Mouse (Mus musculus) cerebellum, postnatal 4 days (tissue): ENCODE results near the gene Cdk5r1.
"Not testable (repeated sequence)": the region's sequence is repeated elsewhere in the genome, so short reads cannot be mapped to it uniquely, and the experiment has no call there.

Source experiments
- DNase-seq, 2 experiments: peaks; one replicate each; pipeline ENCODE4 v3.0.0; 2022; ENCODE audit warnings: low spot score in 2 of 2, mixed read lengths in 1 of 2

Cdk5r1 gene

DNA sequence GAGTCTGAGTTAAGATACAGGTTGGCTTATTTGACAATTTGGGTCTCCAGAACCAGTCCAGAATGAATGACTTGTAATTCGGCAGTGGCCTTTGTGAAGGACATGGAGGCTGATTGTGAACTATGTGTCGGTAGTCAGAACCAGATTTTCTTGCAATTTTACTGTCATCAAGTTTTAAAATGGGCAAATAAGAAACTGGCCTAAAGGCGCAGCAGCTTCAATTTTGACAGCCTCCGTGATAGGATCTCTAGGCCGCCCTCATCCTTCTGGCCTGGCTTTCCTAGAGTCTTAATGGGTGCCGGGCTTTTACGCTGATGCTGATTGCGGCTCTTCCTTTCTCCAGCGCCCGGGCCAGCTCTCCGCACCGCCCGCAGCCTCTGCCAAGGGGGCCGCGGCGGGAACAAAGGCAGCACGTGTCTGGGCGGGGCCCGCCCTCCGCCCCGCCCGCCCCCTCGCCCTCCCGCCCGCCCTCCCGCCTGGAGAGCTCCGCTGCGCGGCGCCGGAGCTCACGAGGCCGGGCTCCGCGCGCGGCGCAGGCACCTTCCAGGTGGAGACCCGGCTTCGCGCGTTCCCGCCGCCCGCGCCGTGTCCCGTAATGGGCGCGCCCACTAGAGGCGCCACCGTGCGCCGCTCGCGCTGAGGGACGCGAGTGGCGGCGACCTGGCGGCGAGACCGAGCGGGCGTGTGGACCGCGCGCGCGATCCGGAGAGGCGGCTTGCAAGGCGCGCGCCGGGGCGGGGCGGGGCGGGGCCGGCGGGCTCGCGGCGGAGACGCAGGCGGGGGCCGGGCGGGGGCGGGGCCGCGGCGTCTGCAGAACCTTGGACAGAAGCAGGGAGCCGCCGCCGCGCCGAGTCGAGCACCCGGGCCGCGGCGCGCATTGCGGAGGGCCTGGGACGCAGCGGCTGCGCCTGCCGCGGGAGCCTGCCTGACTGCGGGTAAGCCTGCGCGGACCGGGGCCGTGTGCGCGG lies at the start of gene Cdk5r1:
Gene Cdk5r1 (plus strand): TSS at position 802 of the 968 bp plus-strand sequence.
- DNase-seq, result peak; percentile 79 to 97

DNA sequence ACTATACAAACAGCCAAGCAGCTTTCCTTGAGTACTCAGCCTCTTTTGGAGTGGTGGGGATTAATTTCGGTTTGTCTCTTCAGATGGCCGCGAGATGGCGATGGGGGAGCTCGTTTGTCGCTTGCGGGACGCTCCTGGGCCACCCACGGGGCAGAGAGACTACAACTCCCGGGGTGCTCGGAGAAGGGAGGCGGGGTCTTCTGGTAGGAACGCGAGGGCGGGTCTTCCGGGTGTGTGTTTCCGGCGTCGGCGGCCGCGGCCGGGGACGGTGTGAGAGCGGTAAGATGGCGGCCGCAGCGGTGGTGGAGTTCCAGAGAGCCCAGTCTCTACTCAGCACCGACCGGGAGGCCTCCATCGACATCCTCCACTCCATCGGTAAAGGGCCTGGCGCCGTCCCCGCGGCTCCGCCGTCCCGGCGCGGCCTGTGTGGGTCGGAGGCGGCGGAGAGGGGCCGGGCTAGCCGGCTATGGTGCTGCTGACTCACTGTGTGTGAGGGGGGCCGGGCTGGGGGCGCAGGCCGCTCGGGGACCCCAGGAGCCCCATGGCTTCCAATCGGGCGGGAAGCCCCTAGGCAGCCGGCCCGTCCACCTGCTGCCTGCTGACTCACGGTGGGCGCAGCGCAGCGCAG lies 48.3 kb upstream of the Cdk5r1 start, which contains the start of gene Psmd11:
Gene Psmd11 (plus strand): TSS at position 235 of the 628 bp plus-strand sequence.
- peak; percentile 92 to 95 for DNase-seq

DNA sequence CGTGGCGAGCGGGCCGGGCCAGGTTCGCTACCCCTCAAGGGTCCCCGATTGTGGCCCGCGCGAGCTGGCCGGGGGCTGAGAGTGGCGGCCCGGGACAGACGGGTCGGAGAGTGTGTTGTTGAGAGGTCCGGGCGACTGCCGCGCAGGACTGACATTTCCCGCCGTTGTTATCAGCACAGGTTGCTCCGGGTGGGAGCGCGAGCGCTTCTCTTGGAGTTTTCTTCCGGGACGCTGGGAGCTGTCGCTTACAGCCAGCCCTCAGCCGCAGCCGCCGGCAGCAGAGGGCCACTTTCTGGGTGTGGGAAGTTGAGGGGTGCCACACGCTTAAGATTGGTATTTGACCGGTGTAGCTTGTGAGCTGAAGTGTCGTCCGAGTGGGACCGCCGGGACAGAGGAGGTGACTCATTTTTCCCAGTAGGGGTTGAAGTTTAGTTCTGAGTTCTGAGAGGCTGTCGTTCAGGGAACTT lies 47.8 kb upstream of the Cdk5r1 start:
- peak in 1 of 2 experiments; percentile 34 for DNase-seq

DNA sequence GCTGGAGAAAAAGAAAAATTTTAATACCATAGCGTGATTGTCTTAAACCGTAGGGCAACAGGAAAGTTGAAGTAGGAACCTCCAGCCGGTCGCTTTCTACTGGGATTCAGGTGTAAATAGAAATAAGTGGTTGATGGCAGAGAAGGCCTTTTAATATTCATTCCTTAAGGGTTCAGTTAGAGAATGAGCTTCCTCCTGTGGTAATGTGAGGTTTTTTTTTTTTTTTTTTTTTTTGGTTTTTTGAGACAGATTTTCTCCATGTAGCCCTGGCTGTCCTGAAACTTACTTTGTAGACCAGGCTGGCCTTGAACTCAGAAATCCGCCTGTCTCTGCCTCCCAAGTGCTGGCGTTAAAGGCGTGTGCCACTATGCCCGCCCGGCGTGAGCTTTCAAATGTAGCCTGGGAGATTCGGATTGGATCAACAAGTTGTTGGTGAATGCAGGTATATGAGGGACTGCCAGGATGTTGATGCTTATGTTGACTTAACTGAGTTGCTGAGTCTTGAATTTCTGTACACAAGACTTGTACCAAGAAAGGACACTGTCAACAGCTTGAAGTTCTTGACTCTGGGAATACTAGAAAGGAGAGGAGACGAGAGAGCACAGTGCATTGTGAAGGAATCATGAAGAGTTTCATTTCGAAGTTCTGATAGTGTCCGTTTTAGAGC lies 47.2 kb upstream of the Cdk5r1 start:
- no peak for DNase-seq

DNA sequence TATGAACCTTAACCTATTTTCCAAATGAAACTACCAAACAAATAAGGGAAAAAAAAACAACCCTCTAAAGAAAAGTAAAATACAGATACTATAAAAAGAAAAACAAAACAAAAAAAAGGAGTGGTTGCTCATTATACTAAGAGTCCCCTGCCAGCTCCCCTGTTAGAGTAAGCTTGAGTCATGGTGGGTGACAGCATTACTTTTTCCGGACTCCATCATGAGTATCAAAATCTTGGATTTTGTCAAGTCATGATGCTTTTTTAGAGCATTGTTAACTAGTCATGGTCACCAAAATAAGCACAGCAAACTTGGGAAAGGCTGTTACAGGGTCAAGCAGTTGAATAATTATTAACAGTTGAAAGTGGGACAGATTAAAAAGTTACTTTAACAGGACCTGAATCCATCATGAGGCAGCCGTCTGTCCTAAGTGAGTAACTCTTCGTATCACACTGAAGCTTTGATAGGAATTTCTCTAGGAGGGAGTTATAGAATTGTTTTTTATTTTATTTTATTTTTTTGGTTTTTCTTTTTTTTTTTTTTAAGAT lies 46.4 kb upstream of the Cdk5r1 start:
- no peak for DNase-seq

DNA sequence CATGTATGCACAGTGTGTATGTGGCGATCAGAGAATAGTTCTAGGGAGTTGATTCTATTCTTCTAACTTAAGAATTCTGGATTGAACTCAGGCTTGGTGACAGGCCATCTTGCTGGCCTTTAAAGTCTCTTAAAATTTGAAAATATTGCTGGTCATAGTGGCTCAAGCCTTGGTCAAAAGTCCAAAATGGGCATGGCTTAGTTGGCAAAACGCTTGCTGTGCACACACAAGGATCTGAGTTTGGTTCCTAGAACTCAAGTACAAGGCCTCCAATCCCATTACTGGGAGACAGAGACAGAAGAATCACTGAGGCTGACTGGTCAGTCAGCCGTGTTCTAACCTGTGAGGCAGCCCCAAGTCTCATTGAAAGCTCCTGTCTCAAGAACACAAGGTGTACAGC lies 29.9 kb upstream of the Cdk5r1 start:
- DNase-seq, result no peak

DNA sequence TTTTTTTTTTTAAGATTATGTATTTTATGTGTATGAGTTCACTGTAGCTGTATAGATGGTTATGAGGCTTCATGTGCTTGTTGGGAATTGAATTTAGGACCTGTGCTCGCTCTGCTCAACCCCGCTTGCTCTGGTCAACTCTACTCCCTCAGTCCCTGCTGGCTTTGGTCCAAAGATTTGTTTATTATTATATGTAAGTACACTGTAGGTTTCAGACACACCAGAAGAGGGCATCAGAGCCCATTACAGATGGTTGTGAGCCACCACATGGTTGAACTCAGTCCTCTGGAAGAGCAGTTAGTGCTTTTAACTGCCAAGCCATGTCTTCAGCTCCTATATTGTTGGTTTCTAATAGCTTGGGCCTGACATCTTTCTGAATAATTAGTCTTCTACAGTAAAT lies 27.0 kb upstream of the Cdk5r1 start:
- DNase-seq, result no peak

DNA sequence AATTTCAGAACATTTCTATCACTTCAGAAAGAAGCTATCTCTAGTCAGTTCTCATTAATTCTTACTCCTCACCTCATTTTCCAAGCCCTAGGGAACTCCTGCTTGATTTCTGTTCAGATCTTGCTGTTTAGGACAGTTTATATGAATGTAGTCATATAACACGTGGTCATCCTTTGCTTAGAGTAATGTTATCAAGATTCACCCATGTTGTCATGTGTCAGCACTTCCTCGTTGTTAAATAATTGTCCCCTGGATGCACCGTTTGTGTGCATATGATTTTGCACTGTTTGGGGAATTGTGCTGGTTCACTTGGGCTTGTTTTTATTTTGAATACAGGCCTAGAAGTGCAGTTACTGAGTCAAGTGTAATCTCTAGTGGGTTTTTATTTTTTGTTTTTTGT lies 24.6 kb upstream of the Cdk5r1 start:
- no peak for DNase-seq

DNA sequence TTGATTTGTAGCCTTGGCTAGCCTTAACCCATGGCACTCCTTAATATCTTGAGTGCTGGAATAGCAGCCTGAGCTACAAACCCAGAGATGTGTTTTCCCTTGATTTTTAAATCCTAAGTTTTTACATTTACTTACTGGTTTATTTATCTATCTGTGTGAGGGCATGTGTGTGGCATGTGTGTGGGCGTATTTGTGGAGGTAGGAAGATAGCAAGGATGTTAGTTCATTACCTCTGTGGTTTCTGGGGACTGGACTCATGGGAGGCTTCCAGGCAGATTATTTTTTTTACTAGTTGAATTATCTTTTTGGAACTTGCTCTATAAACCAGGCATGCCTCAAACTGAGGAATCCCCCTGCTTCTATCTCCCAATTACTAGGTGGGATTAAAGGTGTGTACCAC lies 23.6 kb upstream of the Cdk5r1 start:
- no peak for DNase-seq

DNA sequence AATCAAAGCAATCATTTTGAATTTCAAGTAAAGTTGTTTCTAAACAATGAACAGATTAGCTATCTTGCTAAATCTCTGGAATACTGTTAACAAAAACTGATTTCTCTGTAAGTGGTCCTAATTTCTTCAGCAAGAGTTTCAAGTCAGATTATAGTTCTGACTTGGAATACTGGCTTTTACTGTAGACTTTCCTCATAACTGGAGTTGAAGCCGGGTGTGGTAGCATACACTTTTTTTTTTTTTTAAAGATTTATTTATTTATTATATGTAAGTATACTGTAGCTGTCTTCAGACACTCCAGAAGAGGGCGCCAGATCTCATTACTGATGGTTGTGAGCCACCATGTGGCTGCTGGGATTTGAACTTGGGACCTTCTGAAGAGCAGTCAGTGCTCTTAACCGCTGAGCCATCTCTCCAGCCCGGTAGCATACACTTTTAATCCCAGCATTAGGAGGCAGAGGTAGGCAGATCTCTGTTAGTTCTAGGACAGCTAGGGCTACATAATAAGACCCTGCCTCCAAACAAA lies 13.2 kb upstream of the Cdk5r1 start:
- DNase-seq, result not testable (repeated sequence)

DNA sequence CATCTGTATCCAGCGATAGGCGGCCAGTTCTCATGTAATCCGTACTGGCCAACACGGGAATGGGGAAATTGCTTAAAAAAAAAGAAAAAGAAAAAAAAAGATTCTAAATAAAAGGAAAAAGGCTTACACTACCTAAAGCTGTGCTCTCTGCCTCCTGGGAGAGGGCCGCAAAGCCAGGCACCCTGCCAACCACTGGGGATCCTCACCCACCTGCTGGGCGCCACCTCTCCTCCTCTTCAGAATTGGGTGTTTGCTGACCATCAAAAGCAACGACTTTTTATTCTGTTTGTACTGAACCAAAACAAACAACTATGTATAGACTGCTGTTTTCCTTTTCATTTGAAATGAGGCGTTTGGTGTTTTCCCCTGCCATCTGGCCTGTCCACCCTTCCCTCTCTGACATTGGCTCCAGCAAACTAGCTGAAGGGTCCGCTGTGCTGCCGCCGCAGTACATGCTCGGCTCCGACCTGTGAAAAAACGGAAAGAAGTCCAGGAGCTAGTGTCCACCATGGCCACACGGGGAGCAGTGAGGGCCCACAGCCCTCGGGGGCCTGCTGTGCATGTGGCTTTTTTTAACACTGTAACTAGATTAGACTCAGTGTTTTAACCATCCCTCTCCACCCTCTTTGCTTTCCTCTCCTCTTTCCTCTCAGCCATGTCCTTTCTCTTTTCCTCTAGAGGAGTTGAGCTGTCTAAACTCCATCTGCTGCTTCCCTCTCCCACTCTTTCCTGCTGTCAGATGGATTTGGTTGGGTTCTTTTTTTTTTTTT lies 4.8 kb upstream of the Cdk5r1 start:
- DNase-seq, result no peak

DNA sequence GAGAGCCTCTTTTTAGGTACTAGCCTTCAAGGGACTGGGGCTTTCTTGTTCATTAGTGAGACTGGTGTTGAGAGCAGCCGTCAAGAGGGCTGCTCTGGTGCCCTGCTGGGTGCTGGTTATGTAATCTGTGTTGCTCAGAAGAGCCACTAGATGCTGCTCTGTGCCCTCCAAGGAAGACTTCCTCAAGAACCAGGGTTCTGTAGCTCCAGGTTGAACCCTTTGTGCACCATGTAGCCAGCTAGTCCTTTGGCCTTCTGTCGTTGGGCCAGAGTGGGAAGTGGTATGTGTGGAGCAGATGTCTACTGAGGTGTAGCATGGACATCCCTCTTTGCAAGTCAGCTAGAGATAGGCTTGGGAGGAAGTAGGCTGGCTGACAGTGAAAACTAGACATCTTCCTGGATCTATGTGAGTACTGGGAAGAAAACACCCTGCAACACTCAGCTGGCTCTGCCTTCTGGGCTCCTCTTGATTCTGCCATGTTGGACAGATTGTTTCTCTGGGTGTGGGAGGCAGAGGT lies 2.6 kb upstream of the Cdk5r1 start:
- DNase-seq, result no peak

DNA sequence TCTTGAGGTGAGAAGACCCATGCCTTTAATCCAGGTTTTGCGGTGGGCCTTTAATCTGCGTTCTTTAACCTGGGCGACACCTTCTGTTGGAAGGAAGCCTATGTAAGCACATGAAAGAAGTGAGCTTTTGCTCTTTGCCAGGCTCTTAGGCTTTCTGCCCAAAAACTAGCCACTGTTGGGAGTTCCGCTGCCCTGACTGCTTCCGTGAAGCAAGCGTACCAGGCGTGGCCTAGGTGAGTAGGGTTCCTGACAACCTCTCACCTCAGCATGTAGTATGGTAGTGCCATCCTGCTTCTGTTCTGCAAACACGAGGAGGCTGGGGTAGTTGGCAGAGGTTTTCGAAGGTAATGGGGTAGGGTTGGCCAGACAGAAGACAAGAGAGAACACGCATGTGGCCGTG lies 2.0 kb upstream of the Cdk5r1 start:
- no peak for DNase-seq

DNA sequence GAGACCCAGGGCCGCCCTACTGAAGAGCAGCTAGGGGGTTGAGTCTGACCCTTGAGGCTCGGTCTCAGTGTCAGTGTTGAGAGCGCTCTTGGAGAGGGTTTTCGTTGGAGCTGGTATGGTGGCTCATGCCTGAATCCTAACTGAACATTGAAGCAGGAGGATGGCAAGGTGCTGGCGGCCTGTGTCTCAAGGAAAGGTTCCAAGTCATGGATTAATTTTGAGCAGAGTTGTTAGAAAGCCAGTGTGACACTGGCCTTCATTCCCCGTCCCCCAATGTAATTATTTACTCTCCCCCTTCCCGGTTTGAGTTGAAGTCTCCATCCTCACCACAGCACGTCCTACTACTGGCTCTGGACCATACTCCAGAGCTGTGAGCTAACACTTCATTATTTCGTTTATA lies 1.3 kb upstream of the Cdk5r1 start:
- DNase-seq, result no peak

DNA sequence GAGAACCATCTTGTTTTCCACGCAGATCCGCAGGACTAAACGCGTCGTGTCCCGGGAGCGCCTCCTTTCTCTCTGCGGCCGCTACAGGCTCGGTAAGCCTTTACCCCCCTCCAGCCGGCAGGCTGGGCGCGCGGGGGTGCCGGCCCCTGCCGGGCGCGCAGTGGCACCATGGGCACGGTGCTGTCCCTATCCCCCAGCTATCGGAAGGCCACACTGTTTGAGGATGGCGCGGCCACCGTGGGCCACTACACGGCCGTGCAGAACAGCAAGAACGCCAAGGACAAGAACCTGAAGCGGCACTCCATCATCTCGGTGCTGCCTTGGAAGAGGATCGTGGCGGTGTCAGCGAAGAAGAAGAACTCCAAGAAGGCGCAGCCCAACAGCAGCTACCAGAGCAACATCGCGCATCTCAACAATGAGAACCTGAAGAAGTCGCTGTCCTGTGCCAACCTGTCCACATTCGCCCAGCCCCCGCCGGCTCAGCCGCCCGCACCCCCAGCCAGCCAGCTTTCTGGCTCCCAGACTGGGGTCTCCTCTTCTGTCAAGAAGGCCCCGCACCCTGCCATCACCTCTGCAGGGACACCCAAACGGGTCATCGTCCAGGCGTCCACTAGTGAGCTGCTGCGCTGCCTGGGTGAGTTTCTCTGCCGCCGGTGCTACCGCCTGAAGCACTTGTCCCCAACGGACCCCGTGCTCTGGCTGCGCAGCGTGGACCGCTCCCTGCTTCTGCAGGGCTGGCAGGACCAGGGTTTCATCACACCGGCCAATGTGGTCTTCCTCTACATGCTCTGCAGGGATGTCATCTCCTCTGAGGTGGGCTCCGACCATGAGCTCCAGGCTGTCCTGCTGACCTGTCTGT lies 747 bp downstream of the Cdk5r1 start:
- no peak for DNase-seq

DNA sequence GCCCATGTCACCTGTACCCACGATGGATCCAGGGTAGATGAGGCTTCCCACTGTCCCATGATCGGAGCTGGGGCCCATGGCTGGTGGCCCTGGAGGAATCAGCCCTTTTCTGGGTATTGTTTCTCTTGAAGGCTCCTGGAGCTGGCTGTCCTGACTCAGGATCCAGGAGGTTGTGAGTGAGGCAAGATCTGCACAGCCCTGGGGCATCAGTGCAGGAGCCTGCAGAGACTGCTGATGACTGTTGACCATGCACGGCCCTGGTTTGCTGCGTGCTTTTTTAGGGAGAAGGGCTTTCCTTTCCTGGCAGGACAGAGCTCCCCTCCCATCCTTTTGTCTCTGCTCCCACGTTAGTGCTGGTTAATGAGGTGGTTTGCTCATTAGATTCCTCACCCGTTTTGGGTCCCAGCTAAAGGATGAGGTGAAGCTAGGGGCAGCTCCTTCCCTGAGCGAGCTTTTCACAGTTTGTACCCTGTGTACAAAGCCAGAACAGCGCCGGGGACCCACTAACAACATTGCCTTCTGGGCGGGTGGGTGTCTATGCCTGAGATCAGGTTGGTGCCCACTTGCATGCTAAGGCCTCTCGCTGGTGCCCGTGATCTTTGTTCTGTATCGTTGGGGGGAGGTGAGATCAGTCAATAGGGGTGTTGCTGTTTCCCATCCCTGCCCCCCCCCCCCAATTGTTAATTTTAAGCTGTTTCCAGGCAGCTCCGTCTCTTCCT lies 2.0 kb downstream of the Cdk5r1 start:
- DNase-seq, result no peak

DNA sequence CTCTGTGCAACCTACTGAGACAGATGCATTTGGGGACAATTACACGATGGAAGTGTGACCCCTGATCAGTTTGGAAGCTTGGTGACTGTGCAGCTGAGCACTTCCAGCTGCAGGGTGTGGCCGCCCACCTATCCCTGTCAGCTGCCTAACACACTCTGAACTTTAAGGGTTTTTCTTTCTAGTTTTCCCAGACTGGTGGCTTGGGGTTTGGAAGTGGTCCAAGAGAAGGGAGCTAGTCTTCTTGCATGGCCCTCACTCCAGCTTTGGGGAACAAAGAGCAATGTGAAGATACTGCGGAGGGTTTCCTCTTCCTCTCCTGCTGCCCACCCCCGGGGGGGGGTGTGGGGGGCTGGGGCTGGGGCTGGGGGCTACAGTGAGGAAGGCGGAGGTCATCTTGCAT lies 2.6 kb downstream of the Cdk5r1 start:
- no peak for DNase-seq

DNA sequence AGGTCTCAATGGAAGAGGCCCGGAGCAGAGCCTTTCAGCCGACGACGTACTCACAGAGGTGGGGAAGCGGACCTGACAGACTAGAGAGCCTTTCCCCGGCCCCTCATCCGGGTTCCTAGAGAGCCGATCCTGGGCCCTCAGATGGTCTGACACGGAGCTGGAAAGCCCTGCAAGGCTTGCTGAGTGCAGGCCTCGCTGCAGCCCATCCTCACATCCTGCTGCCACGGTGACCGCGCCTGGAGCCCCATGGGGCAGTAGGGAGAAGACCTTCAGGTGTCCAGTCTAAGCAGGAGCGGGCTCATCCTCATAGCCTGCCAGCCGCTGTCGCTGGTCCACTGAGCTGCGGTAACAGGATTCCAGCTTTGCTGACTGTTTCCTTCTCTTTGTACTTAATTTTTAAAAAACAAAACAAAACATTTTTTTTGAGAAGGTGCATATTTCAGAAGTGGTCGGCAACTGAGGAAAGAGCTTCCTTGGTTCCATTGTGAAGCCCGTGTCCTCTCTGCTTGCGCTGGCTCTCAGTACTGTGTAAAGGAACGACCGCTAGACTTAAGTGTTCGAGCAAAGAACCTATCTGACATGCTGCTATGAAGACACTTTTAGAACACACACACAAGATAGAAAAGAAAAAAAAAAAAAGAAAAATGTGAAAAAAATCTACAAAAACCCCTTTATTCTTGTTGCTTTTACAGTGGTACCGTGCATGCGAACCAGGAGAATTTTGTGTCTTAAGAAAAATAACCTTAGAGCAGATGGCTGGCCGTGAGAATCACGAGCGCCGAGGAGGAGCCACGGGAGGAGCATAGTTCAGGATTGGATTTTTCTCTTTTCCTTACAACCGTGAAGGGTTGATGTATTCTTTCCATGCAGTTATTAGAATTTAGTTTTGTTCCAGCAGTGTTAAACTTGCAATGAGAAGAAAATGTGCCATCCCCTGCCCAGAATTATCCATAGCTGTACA lies 3.4 kb downstream of the Cdk5r1 start:
- DNase-seq, result no peak
